9 mouse cellular contexts compared by ENCODE assay signal in genomic region chr2:156310945-156311344, GRCm38 (mm10). TPM values are rescaled to one million over a fixed set of nuclear protein-coding genes. Genes with fewer than 3 reads are reported as not detected.
A peak's percentile ranks its signal among the peaks of the same experiment; 100 is the strongest.
DNase-seq lines count a peak whose midpoint lies in the region; ATAC-seq and TF ChIP-seq lines count a peak whose summit lies in the region.
"Had no signal": no experiment of that assay in that cellular context is flagged by ENCODE, and none has a peak within 500 bp of the region (broad histone marks: within the 10 kb centered on the region; RNA-seq: fewer than 3 reads in every experiment).

No protein-coding gene starts in this region.

- no peak for TF ChIP-seq CTCF in bone marrow macrophage, adult 2 months (IDR thresholded peaks at IDR 0.05; ENCODE audit: low read depth, low read length)

- peaks cover 4% of the 10 kb centered on the region; the same call in 1 of the 2 replicates for H3K9me3 ChIP-seq in intestine, embryonic 14.5 days (ENCODE audit: control insufficient read depth, low read length)
- H3K9me3 ChIP-seq in intestine, embryonic 16.5 days (ENCODE audit: control insufficient read depth, low read length): no peaks in the 10 kb centered on the region
- H3K9me3 ChIP-seq in hindbrain, embryonic 13.5 days: no peaks in the 10 kb centered on the region
- no peaks in the 10 kb centered on the region for H3K9me3 ChIP-seq in midbrain, embryonic 13.5 days

- WGBS in intestine, embryonic 14.5 days: 90% methylated on average over 5 of the region's 5 CpGs
- 89% methylated on average over 5 of the region's 5 CpGs for WGBS in intestine, embryonic 16.5 days
- 93% methylated on average over 5 of the region's 5 CpGs for WGBS in hindbrain, embryonic 13.5 days
- WGBS in midbrain, embryonic 13.5 days: 91% methylated on average over 5 of the region's 5 CpGs

- DNase-seq in intestine, embryonic 14.5 days (ENCODE audit: low spot score): no peak
- no peak for DNase-seq in ovary, postnatal 10 days (ENCODE audit: low spot score)
- DNase-seq in retina, postnatal 1 day: no peak
- no peak for DNase-seq in frontal cortex, postnatal 25 days (ENCODE audit: low spot score in 2 of 2)
- DNase-seq: lung, postnatal 14 days had no signal

- peaks cover 28% of the 10 kb centered on the region for H3K36me3 ChIP-seq in intestine, embryonic 14.5 days (ENCODE audit: control insufficient read depth, insufficient read depth, low read length)
- peaks cover 3% of the 10 kb centered on the region; the same call in 1 of the 2 replicates for H3K36me3 ChIP-seq in intestine, embryonic 16.5 days (ENCODE audit: control insufficient read depth, insufficient read depth, low read length)
- H3K36me3 ChIP-seq in hindbrain, embryonic 13.5 days: peaks cover 14% of the 10 kb centered on the region
- peaks cover 9% of the 10 kb centered on the region; the same call in 1 of the 2 replicates for H3K36me3 ChIP-seq in midbrain, embryonic 13.5 days

- TF ChIP-seq POLR2A in bone marrow macrophage, adult 2 months (IDR thresholded peaks at IDR 0.05; ENCODE audit: borderline replicate concordance, low read depth, low read length): no peak

- ATAC-seq in intestine, embryonic 14.5 days (replicated peaks; ENCODE audit: low FRiP score, low TSS enrichment, low read depth): no peak
- no peak for ATAC-seq in intestine, embryonic 16.5 days
- ATAC-seq in hindbrain, embryonic 13.5 days (ENCODE audit: low FRiP score): no peak
- ATAC-seq in midbrain, embryonic 13.5 days: no peak

- H3K27ac ChIP-seq in intestine, embryonic 14.5 days (ENCODE audit: low read depth): no peak overlapping the region
- no peak overlapping the region for H3K27ac ChIP-seq in intestine, embryonic 16.5 days (ENCODE audit: low read length)
- H3K27ac ChIP-seq in bone marrow macrophage, adult 2 months (ENCODE audit: insufficient read depth, low read depth, low read length): peak overlapping the region; percentile 90
- peak overlapping the region; percentile 98; the same call in 1 of the 2 replicates for H3K27ac ChIP-seq in hindbrain, embryonic 13.5 days
- H3K27ac ChIP-seq in midbrain, embryonic 13.5 days: 0 out of 2 replicates have a peak overlapping the region, but pooled peaks have one; percentile 98

- no peak overlapping the region for H3K4me3 ChIP-seq in intestine, embryonic 14.5 days (ENCODE audit: low read depth, low read length)
- H3K4me3 ChIP-seq in intestine, embryonic 16.5 days (ENCODE audit: low read length): no peak overlapping the region
- peak overlapping the region; percentile 91 for H3K4me3 ChIP-seq in bone marrow macrophage, adult 2 months (ENCODE audit: insufficient read depth, low read length)
- H3K4me3 ChIP-seq in hindbrain, embryonic 13.5 days: peak overlapping the region; percentile 73
- H3K4me3 ChIP-seq in midbrain, embryonic 13.5 days (replicated peaks): peak overlapping the region; percentile 92; the same call in 1 of the 2 replicates

- H3K4me2 ChIP-seq in intestine, embryonic 14.5 days (ENCODE audit: low read length): peak overlapping the region; percentile 75
- H3K4me2 ChIP-seq in intestine, embryonic 16.5 days (ENCODE audit: low read depth, low read length): no peak overlapping the region
- peak overlapping the region; percentile 82 for H3K4me2 ChIP-seq in hindbrain, embryonic 13.5 days
- peak overlapping the region; percentile 86 for H3K4me2 ChIP-seq in midbrain, embryonic 13.5 days (replicated peaks)

- no peak overlapping the region for H3K9ac ChIP-seq in intestine, embryonic 14.5 days (ENCODE audit: low read length)
- H3K9ac ChIP-seq in intestine, embryonic 16.5 days (ENCODE audit: low read depth, low read length): no peak overlapping the region
- peak overlapping the region; percentile 90; the same call in 1 of the 2 replicates for H3K9ac ChIP-seq in hindbrain, embryonic 13.5 days
- peak overlapping the region; percentile 96 for H3K9ac ChIP-seq in midbrain, embryonic 13.5 days (replicated peaks)

- no peaks in the 10 kb centered on the region for H3K27me3 ChIP-seq in intestine, embryonic 14.5 days (replicated peaks; ENCODE audit: control insufficient read depth, insufficient read depth, low read length)
- H3K27me3 ChIP-seq in intestine, embryonic 16.5 days (replicated peaks; ENCODE audit: control insufficient read depth, insufficient read depth, low read length): no peaks in the 10 kb centered on the region
- no peaks in the 10 kb centered on the region for H3K27me3 ChIP-seq in hindbrain, embryonic 13.5 days
- no peaks in the 10 kb centered on the region for H3K27me3 ChIP-seq in midbrain, embryonic 13.5 days

- H3K4me1 ChIP-seq in intestine, embryonic 14.5 days (replicated peaks; ENCODE audit: control insufficient read depth, insufficient read depth, low read length): 0 out of 2 replicates have a peak, but pooled peaks cover 8% of the 10 kb centered on the region
- H3K4me1 ChIP-seq in intestine, embryonic 16.5 days (ENCODE audit: control insufficient read depth, insufficient read depth, low read length): 0 out of 2 replicates have a peak, but pooled peaks cover 5% of the 10 kb centered on the region
- peaks cover 15% of the 10 kb centered on the region for H3K4me1 ChIP-seq in bone marrow macrophage, adult 2 months (ENCODE audit: control insufficient read depth, insufficient read depth, low read length)
- peaks cover 16% of the 10 kb centered on the region for H3K4me1 ChIP-seq in hindbrain, embryonic 13.5 days (replicated peaks)
- peaks cover 17% of the 10 kb centered on the region for H3K4me1 ChIP-seq in midbrain, embryonic 13.5 days (replicated peaks)

RNA-seq across cellular contexts. Expression of gene Cnbd2, which starts 1.2 kb away (rescaled TPM):
- polyA plus RNA-seq in intestine, embryonic 14.5 days (2014; fragmentation: Nextera tagmentation; extraction: Ambion mirVana): 3.3 and 4.2 TPM in 2 replicates
- 4.2 and 4.5 TPM in 2 replicates for polyA plus RNA-seq in intestine, embryonic 16.5 days (2015; fragmentation: Nextera tagmentation; extraction: Ambion mirVana)
- polyA plus RNA-seq in bone marrow macrophage, adult 2 months (2012; ENCODE audit: insufficient read depth, insufficient read length, missing spikeins): 5.6 and 5.9 TPM in 2 replicates
- polyA plus RNA-seq in hindbrain, embryonic 13.5 days (2015; fragmentation: Nextera tagmentation; extraction: Ambion mirVana): 6.3 and 7.7 TPM in 2 replicates
- 5.9 and 6.3 TPM in 2 replicates for polyA plus RNA-seq in midbrain, embryonic 13.5 days (2015; fragmentation: Nextera tagmentation; extraction: Ambion mirVana)

RNA-seq across cellular contexts. Expression of gene Scand1, which starts 1.6 kb away (rescaled TPM):
- polyA plus RNA-seq in intestine, embryonic 14.5 days (2014; fragmentation: Nextera tagmentation; extraction: Ambion mirVana): 55.2 and 66.7 TPM in 2 replicates
- polyA plus RNA-seq in intestine, embryonic 16.5 days (2015; fragmentation: Nextera tagmentation; extraction: Ambion mirVana): 48.9 and 56.6 TPM in 2 replicates
- 71.1 and 77.0 TPM in 2 replicates for polyA plus RNA-seq in bone marrow macrophage, adult 2 months (2012; ENCODE audit: insufficient read depth, insufficient read length, missing spikeins)
- polyA plus RNA-seq in hindbrain, embryonic 13.5 days (2015; fragmentation: Nextera tagmentation; extraction: Ambion mirVana): 84.7 and 95.3 TPM in 2 replicates
- 82.2 and 99.1 TPM in 2 replicates for polyA plus RNA-seq in midbrain, embryonic 13.5 days (2015; fragmentation: Nextera tagmentation; extraction: Ambion mirVana)

Comparison
In these comparisons a context has a peak if more than half of its experiments do, and no peak if none do; other contexts are left out.
1. H3K27ac ChIP-seq: peak in bone marrow macrophage, adult 2 months (single experiment), hindbrain, embryonic 13.5 days (single experiment) and midbrain, embryonic 13.5 days (single experiment); none in intestine, embryonic 14.5 days (single experiment) and intestine, embryonic 16.5 days (single experiment).
2. H3K4me3 ChIP-seq: peak in bone marrow macrophage, adult 2 months (single experiment), hindbrain, embryonic 13.5 days (single experiment) and midbrain, embryonic 13.5 days (single experiment); none in intestine, embryonic 14.5 days (single experiment) and intestine, embryonic 16.5 days (single experiment).
3. H3K9ac ChIP-seq: peak in hindbrain, embryonic 13.5 days (single experiment) and midbrain, embryonic 13.5 days (single experiment); none in intestine, embryonic 14.5 days (single experiment) and intestine, embryonic 16.5 days (single experiment).